Mouse (Mus musculus): ENCODE measurements around the gene Gnaq. TPM values are rescaled to one million over a fixed set of nuclear protein-coding genes. Genes with fewer than 3 reads are reported as not detected.
A peak's percentile ranks its signal among the peaks of the same experiment; 100 is the strongest.
"Not testable (repeated sequence)": the region's sequence is repeated elsewhere in the genome, so short reads cannot be mapped to it uniquely, and the experiment has no call there.

Gene Gnaq
- 100 to 1,000 TPM; 188 to 210 TPM for total RNA-seq (2021)

DNA sequence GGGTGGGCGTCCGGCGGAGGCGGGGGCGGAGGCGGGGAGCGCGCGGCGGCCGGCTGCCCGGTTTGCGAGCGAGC is at the start of gene Gnaq:
Gene Gnaq, plus strand, starts transcription at position 41 of the 74 bp plus-strand sequence.
- DNase-seq (ENCODE audit: extremely low spot score in 1 of 2, low spot score in 1 of 2) = no peak

DNA sequence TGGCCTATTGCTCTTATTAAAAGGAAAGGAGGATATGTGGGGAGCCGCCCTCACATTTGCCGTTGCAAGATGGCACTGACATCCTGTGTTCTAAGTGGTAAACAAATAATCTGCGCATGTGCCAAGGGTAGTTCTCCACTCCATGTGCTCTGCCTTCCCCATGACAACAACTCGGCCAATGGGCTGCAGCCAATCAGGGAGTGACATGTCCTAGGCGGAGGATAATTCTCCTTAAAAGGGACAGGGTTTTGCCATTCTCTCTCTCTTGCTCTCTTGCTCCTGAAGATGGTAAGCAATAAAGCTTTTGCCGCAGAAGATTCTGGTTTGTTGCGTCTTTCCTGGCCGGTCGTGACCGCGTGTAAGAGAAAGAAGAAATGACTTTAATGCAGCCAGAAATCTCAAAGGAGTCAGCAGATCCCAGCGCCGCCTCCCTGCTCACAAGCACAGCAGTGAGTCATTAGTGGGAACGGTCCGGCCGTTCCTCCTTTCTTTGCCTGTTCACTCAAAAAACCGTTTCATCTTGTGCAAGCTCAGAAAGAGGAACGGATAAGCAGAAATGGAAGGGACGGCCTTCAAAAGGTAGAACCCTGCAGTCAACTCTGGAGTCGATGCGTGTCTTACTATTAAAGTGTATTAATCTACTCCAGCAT is 48.5 kb upstream of the Gnaq start:
- DNase-seq (ENCODE audit: extremely low spot score in 1 of 2, low spot score in 1 of 2) = not testable (repeated sequence)

DNA sequence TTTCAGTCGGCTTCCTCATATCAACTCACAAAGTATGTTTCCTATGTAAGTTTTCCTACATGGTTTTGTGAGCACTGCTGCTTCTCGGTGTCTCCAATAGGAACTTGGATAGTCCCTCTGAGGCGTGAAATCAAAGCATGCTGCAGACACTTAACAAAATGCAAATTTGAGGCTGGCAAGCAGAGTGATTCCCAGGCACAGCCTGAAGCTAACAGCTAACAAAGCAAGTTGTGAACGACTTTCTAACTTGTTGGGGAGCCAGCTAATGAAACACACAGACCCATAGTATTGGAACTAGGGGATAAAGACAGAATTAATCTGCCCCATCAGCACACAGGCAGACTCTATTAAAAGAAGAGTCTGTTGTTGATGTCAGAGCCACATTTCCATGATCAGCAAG is 47.4 kb upstream of the Gnaq start:
- no peak for DNase-seq (ENCODE audit: extremely low spot score in 1 of 2, low spot score in 1 of 2)

DNA sequence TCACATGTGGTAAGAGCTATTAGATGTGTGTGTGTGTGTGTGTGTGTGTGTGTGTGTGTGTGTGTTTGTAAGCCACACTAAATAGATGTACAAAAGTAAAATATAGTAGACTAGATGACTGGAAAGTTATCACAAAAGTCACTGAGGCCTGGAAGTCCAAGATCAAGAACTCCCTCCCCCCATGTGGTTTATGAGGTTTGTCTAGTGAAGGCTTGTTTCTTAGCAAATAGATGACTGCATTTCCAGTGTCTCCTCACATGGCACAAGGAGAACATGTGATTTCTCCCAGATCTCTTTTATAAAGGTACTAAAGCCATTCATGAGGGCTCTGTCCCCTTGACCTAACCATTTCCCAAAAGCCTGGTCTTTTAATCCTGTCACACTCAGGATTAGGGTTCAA is 46.5 kb upstream of the Gnaq start:
- DNase-seq (ENCODE audit: extremely low spot score in 1 of 2, low spot score in 1 of 2) = no peak

DNA sequence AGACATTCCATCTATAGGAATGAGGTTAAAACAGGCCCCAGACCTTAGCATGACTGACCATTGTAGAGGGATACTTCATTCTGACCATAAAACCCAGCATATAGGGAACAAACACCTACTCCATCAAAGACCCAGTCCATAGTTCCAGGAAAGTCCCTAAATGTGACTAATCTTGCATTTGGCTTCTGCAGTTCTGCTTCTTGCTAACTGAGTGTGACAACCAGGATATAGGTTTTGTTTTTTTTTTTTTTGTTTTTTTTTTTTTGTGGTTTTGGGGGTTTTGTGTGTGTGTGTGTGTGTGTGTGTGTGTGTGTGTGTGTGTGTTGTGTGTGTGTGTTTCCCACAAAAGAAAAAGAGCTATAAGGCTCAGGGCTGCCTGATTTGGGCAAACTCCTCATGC is 46.0 kb upstream of the Gnaq start:
- DNase-seq (ENCODE audit: extremely low spot score in 1 of 2, low spot score in 1 of 2) = no peak

DNA sequence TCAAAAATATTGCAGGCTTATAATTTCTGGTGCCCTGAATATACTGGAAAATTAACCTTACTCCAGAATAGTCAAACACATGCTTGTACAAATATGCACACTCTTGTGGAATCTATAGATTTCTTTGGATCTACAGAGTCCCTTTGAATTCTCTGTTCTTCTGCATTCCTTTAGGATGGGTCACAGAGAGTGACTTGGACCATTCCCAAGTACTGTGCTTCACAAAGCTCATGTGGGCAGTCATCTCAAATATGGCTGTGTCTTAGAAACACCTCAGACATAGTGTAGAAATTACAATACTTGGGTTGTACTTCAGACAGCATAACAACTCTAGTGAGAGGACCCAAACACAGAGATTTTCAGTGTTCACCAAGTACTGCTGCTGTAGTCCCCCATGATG is 45.2 kb upstream of the Gnaq start:
- DNase-seq (ENCODE audit: extremely low spot score in 1 of 2, low spot score in 1 of 2) = no peak

DNA sequence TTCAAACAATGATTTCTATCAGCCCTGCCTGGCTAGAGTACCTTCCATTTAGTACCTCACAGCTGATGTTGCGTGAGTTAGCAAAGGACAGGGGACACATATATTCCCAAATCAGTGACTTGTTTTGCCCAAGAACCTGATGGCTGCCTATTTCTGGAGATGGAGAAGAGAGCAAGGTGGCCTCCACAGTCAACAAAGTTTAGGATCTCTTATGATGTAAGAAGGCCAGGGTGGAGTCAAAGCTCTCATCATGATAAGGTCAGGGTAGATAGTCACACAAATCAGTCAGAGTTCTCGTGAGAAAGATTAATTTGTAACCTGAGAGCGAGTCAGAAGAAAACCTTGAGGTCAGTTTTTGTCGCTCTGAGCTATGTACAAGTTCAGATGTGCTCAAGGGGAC is 39.0 kb upstream of the Gnaq start:
- DNase-seq (ENCODE audit: extremely low spot score in 1 of 2, low spot score in 1 of 2) = no peak

DNA sequence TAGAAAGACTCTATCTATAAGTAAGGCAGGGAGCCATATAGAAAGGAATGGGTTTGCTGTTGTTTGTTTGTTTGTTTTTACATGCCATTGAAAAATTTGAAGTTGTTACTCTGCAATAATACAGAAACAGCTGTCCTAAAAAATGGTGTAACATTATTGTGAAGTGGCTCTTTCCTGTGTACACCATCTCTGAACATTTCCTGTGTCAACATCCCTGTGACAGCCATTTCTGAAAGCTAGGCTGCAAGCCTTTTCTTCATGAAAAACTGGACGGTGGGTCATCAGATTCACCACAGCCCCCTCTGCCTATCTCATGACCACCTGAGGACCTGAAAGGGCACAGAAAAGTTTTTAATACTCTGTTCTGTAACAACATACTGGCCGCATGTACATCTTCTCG is 22.7 kb upstream of the Gnaq start:
- DNase-seq (ENCODE audit: extremely low spot score in 1 of 2, low spot score in 1 of 2) = no peak

DNA sequence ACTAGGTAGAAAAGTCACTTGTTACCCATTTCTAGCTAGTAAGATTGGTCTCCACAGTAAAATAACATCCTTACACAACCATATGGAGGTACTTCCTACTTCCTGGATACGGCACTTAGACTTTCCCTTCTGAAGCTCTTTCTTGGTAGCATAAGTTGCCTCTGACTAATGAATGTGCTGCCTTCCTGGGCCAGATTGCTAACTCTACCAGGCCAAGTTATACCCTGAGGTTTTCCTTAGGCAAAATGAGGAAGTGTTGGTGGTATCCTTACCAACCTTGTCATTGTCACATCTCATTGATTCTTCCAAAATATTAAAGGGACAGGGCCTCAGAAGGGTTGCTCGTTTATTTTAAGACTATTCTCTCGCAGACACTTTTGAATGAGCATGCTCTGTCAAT is 22.0 kb upstream of the Gnaq start:
- no peak for DNase-seq (ENCODE audit: extremely low spot score in 1 of 2, low spot score in 1 of 2)

DNA sequence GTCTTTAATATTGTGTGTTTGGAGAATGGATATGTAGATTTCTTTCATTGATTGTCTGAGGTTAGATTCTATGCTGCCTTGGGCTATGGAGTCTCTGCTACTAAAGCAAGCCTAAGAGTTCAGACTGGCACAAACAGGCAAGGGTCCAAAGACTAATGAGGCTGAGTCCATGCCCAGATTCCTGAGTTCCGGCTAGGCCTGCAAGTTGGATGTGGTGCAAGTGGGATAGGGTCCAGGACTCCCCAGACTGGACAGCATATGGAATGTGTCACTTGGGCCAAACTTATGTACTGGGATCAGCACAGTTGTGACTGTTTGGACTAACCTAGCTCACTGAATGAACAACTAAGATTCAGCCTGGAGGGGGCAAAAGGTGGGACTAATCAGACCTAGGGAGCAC is 19.3 kb upstream of the Gnaq start:
- no peak for DNase-seq (ENCODE audit: extremely low spot score in 1 of 2, low spot score in 1 of 2)

DNA sequence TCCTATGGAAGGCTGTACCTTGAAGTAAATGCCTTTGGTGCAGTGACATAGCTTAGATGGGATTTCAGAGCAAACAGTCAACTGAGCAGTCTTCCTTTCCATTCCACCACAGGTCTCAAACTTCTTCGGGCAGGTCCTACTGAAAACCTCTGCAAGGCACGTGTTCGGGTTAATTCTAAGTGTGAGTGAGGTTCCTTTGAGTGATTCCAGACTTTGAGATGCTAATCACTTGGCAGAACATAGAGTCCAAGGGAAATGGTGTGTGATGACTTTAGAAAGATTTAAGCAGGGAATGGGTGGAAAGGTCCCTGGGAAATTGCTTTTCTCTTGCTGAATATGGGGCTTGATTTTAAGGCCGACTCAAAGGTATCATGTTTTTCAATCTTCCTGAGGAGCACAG is 14.2 kb upstream of the Gnaq start:
- no peak for DNase-seq (ENCODE audit: extremely low spot score in 1 of 2, low spot score in 1 of 2)

DNA sequence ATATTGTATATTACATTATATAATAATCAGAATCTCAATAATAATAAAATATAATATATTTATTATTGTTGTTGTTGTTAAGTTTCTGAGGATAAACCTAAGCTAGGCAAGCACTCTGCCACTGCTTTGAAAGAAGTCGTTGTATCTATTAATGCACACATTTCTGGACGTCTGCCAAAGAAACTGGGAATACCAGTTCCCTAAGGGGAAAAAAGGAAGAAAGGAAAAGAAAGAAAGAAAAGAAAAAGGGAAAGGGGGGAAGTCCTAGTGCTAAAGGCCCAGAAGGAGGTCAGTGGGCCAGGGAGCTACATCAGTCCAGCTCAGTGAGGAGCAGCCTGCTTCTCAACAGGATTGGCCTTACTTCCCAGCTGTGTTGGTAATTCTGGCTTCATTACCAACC is 11.3 kb upstream of the Gnaq start:
- no peak for DNase-seq (ENCODE audit: extremely low spot score in 1 of 2, low spot score in 1 of 2)

DNA sequence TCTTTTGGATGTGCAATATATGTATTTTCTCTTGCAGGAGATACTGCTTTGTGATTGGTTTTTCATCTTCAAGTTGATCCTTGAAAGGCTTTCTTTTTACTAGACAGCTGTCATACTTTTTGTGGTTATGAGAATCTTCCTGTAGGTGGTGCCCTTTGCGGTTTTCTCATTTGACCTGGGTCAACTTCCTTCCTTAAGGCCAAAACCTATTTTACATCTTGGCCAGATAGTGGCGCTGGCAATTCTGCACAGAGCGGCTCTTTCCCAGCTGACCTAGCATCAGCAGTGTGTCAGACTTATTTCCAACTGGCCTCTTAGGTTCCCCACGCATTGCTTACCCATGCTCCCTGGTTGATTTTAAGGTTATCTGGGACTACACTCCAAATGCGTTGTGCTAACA is 3.9 kb upstream of the Gnaq start:
- DNase-seq (ENCODE audit: extremely low spot score in 1 of 2, low spot score in 1 of 2) = no peak

DNA sequence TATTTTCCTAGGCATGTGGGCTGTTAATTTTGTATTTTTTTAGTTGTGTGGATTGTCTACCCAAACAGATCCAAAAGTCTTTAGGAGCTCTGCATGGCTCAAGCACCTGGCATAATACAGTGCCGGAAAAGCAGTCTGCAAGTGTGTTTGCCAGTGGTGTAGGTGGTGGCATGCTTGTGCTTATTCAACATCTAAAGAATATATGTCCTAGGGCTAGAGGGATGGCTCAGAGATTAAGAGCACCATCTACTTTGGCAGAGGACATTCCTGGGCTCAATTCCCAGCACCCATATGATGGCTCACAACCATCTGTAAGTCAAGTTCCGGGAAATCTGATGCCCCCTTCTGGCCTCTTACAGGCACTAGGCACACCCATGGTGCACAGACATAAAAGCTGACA is 3.5 kb upstream of the Gnaq start:
- no peak for DNase-seq (ENCODE audit: extremely low spot score in 1 of 2, low spot score in 1 of 2)

DNA sequence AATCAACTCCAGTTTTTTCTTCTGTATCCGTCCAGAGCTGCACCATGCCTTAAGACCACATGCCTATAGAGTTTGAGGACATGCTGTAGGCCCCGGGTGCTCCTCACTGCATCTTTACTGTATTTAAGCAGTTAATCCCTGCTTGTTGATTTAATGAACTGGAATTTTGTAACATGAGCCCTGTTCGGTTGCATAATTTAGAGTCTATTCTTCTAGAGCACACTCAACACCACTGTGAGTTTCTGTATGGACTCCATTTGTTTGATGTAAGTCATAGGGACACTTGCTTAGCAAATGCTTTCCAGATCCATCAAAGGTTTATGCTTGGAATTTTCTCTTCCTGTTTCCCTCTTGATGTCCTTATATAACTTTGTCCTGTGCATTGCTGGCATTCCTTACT is 2.2 kb upstream of the Gnaq start:
- DNase-seq (ENCODE audit: extremely low spot score in 1 of 2, low spot score in 1 of 2) = no peak

DNA sequence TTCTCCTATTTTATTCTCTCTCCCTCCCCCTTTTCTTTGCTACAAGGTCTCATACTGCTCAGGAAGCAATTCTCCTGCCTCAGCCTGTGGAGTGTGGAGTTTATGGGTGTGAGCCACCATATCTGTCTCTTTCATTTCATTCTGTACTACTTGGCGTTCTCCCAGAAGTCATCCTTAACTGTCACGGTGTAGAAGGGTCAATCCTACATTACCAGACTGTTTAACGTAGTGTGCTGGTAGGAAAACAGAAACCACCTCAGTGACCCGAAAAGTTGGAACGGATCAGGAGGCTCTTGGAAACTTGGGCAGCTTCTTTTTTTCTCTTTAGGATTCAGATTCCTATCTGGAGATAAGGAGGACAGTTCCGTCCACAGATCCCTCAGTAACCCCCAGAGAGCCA is 800 bp upstream of the Gnaq start:
- DNase-seq (ENCODE audit: extremely low spot score in 1 of 2, low spot score in 1 of 2) = no peak

DNA sequence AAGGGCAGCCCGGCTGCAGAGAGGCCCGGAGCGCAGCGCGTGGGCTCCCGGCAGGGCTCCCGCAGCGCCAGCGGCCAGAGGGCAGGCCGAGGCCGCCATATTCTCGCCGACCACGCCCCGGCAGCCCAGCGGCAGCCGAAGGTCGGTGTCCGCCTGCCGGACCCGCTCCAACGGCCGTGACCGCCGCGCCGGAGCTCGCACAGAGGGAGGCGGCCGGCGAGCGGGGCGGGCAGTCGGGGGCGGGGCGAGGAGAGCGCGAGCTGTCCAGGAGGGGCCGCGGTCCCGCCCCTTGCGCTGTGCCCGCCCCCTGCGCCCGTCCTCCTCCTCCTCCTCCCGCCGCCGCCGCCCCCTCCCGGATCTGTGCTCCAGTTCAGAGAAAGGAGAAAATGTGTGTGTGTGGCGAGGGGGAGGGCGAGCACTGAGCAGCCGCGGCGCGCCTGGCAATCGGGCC is 266 bp upstream of the Gnaq start:
- DNase-seq (ENCODE audit: extremely low spot score in 1 of 2, low spot score in 1 of 2) = peak; percentile 76 to 79

DNA sequence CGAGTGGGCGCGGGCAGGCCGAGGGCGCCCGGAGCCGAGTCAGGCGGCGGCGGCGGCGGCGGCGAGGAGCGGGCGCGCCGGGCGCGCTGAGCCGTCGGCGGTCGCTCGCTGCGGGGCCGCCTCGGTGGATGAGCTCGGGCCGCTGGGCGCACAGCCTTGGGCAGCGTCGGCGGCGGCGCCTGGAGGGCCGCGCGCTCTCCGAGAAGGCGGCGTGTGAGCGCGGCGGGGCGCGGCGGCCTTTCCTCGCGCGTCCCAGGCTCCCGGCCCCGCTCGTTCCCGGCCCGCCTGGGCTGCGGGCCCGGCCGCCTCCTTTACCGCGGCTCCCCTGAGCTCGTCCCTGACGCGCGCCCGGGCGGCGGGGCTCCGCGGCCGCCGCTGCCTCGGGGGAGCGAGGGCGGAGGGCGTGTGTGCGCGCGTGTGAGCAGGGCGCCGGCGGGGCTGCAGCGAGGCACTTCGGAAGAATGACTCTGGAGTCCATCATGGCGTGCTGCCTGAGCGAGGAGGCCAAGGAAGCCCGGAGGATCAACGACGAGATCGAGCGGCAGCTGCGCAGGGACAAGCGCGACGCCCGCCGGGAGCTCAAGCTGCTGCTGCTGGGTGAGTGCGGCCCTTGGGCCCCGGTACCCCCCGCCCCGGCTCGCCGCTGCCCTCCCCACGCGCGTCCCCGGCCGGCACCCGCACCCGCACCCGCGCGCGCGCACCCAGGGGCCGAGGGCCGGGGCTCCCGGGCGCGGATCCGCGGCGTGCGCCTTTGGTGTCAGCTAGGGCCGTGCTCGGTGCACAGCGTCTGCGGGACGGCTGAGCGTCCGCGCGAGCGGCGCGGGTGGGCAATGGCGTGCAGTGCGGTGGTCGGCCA is 462 bp downstream of the Gnaq start:
- peak; percentile 47 to 69 for DNase-seq (ENCODE audit: extremely low spot score in 1 of 2, low spot score in 1 of 2)

DNA sequence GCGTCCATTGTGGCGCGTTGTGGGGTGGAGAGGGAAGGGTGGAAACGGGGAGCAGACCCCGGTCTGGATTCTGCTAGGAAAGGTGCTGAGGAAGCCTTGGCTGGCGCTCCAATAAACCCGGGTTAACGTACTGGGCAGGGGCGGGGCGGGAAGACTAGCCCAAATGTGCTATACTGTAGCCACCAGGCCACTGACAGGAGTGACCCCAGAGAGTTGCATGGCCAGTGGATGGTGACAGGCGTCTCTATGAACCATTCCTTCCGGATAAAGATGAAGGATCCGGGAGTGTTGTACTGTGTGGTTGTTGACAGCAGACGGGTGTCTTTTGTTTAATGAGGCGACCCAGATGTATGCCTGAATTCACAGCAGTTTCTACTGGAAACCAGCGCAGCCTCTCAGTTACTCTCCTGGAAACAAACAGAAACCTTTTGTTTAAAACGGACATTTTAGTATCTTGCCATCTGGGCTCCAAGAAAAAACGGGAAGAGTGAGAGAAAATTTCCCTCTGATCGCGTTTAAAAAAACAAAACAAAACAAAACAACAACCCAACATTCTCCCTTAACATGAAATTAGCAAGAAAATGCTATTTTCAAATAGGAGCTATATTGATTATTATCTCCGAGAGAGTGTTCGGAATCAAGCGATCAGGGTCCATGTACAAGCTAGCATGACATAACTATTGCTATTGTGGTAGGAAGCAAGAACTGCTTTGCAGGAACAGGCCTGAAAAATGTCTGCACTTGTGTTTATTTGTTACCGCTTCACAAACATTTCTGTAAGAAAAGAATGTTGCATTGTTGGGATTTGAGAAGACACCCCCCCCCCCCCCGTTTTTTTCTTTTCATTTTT is 1.3 kb downstream of the Gnaq start:
- DNase-seq (ENCODE audit: extremely low spot score in 1 of 2, low spot score in 1 of 2) = no peak

DNA sequence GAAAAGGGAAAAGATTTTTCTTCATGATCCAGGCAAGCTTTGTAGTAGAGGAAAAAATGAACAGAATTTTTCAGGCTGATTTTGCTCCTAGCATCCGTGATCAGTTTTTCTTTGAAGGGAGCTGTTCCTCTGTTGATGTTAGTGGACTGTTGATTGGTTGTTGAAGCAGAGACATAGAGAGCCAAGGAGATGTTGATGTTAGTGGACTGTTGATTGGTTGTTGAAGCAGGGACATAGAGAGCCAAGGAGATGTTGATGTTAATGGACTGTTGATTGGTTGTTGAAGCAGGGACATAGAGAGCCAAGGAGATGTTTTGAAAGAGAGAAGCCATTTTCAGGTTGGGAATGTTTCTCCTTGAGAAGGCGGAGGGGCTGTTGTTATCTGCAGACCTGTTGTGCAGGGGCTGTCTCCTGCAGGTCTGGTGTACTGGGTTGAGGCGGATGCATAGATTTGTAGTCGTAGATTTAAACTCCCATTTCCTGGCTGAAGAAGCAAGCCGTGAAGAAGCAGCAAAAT is 5.5 kb downstream of the Gnaq start:
- DNase-seq (ENCODE audit: extremely low spot score in 1 of 2, low spot score in 1 of 2) = no peak

DNA sequence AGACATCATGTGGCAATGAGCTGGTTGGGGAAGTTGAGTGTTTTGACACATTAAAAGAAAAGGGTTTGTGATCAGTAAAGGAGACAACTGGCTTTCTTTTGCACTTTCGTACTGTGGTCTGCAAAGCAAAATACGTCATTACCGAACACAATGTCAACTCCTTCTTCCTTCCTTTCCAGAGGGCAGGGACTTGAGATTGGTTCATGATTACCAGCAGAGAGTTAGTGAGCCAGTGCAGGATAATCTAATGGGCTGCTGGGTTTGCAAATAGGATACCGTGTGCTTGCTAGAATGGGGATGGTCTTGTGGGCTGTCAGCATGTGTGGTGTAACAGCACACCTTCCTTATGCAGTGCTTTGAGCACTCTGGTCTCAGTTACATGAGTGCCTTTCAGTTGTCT is 8.1 kb downstream of the Gnaq start:
- no peak for DNase-seq (ENCODE audit: extremely low spot score in 1 of 2, low spot score in 1 of 2)

DNA sequence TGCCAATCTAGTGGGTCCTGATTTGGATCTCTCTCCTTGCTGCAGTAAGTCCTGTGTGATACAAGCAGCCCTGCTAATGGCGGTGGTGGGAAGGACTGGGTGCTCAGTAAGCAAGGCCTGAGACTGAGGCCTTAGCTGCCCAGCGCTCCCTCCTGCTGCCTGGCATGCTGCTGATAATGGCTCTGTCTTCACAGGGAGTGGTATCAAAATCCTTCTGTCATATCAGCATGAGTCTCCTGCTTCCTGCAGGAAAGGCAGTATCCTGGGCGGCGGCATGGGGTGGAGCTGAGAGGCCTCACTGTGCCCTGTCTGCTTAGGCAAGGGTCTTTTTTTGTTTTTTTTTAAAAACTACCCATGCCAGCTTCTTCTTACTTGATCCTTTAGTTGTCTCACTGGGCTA is 9.2 kb downstream of the Gnaq start:
- DNase-seq (ENCODE audit: extremely low spot score in 1 of 2, low spot score in 1 of 2) = no peak
